Mouse (Mus musculus): Measurements from ENCODE around the gene Sat1. TPM values are rescaled to one million over a fixed set of nuclear protein-coding genes. Genes with fewer than 3 reads are reported as not detected.

Sat1 gene
- polyA plus RNA-seq, 1 experiment from 2014 or later = 89.9 TPM

GRCm38 (mm10) chrX:155201799-155202198, 14.4 kb downstream of the Sat1 start:
- H3K9me3 ChIP-seq = no peaks in the 10 kb centered on the region
- no peaks in the 10 kb centered on the region for H3K27me3 ChIP-seq (replicated peaks)
- H3K27ac ChIP-seq (replicated peaks) = no peak overlapping the region
- no peak overlapping the region for H3K4me2 ChIP-seq
- ATAC-seq (ENCODE audit: extremely low read depth, insufficient number of reproducible peaks, low FRiP score, low TSS enrichment) = no peak
- no peak overlapping the region for H3K9ac ChIP-seq
- 79% methylated on average over 1 of the region's 1 CpGs for WGBS
- H3K4me1 ChIP-seq = no peaks in the 10 kb centered on the region
- no peak overlapping the region for H3K4me3 ChIP-seq
- H3K36me3 ChIP-seq = no peaks in the 10 kb centered on the region

GRCm38 (mm10) chrX:155194979-155195378, 21.3 kb downstream of the Sat1 start:
- H3K4me3 ChIP-seq = no peak overlapping the region
- no peaks in the 10 kb centered on the region for H3K9me3 ChIP-seq
- no peaks in the 10 kb centered on the region for H3K27me3 ChIP-seq (replicated peaks)
- H3K4me2 ChIP-seq = no peak overlapping the region
- H3K36me3 ChIP-seq = no peaks in the 10 kb centered on the region
- ATAC-seq (ENCODE audit: extremely low read depth, insufficient number of reproducible peaks, low FRiP score, low TSS enrichment) = no peak
- no peak overlapping the region for H3K9ac ChIP-seq
- WGBS = 79% methylated on average over 4 of the region's 4 CpGs
- no peak overlapping the region for H3K27ac ChIP-seq (replicated peaks)
- no peaks in the 10 kb centered on the region for H3K4me1 ChIP-seq

- Histone ChIP-seq H3K27me3 (replicated peaks) (no peaks in the 10 kb centered on the region), H3K4me1 (no peaks in the 10 kb centered on the region), H3K9me3 (no peaks in the 10 kb centered on the region), H3K36me3 (no peaks in the 10 kb centered on the region), H3K4me3 (no peak overlapping the region), H3K4me2 (no peak overlapping the region), H3K9ac (no peak overlapping the region), H3K27ac (replicated peaks) (peak overlapping the region; percentile 38)
- no peak for ATAC-seq (ENCODE audit: extremely low read depth, insufficient number of reproducible peaks, low FRiP score, low TSS enrichment)
- WGBS = 49% methylated on average over 5 of the region's 5 CpGs
Observed at GRCm38 (mm10) chrX:155193732-155194443, 22.4 kb downstream of the Sat1 start.

- Histone ChIP-seq H3K27me3 (replicated peaks) (no peaks in the 10 kb centered on the region), H3K36me3 (no peaks in the 10 kb centered on the region), H3K27ac (replicated peaks) (no peak overlapping the region), H3K9me3 (no peaks in the 10 kb centered on the region), H3K4me1 (no peaks in the 10 kb centered on the region), H3K9ac (no peak overlapping the region), H3K4me3 (no peak overlapping the region), H3K4me2 (no peak overlapping the region)
- 70% methylated on average over 4 of the region's 4 CpGs for WGBS
- ATAC-seq (ENCODE audit: extremely low read depth, insufficient number of reproducible peaks, low FRiP score, low TSS enrichment) = no peak
Observed at GRCm38 (mm10) chrX:155191941-155192340, 24.3 kb downstream of the Sat1 start.

GRCm38 (mm10) chrX:155177640-155178039, 38.6 kb downstream of the Sat1 start:
- Histone ChIP-seq H3K4me2 (no peak overlapping the region), H3K27me3 (replicated peaks) (no peaks in the 10 kb centered on the region), H3K9ac (no peak overlapping the region), H3K36me3 (no peaks in the 10 kb centered on the region), H3K4me1 (no peaks in the 10 kb centered on the region), H3K4me3 (no peak overlapping the region), H3K27ac (replicated peaks) (no peak overlapping the region), H3K9me3 (peaks cover 6% of the 10 kb centered on the region; the same call in 1 of the 2 replicates)
- WGBS = 47% methylated on average over 2 of the region's 2 CpGs
- ATAC-seq (ENCODE audit: extremely low read depth, insufficient number of reproducible peaks, low FRiP score, low TSS enrichment) = no peak

- Histone ChIP-seq H3K4me1 (no peaks in the 10 kb centered on the region), H3K27me3 (replicated peaks) (no peaks in the 10 kb centered on the region), H3K9ac (no peak overlapping the region), H3K4me2 (no peak overlapping the region), H3K36me3 (no peaks in the 10 kb centered on the region), H3K4me3 (no peak overlapping the region), H3K27ac (replicated peaks) (no peak overlapping the region), H3K9me3 (peaks cover 6% of the 10 kb centered on the region; the same call in 1 of the 2 replicates)
- no peak for ATAC-seq (ENCODE audit: extremely low read depth, insufficient number of reproducible peaks, low FRiP score, low TSS enrichment)
- 80% methylated on average over 2 of the region's 2 CpGs for whole genome bisulfite sequencing
Observed at GRCm38 (mm10) chrX:155177230-155177629, 39.0 kb downstream of the Sat1 start.

GRCm38 (mm10) chrX:155175568-155175967, 40.7 kb downstream of the Sat1 start:
- no peak overlapping the region for H3K27ac ChIP-seq (replicated peaks)
- no peaks in the 10 kb centered on the region for H3K4me1 ChIP-seq
- no peak overlapping the region for H3K4me3 ChIP-seq
- H3K4me2 ChIP-seq = no peak overlapping the region
- no peaks in the 10 kb centered on the region for H3K27me3 ChIP-seq (replicated peaks)
- H3K9me3 ChIP-seq = peaks cover 6% of the 10 kb centered on the region; the same call in 1 of the 2 replicates
- no peaks in the 10 kb centered on the region for H3K36me3 ChIP-seq
- WGBS = 59% methylated on average over 4 of the region's 4 CpGs
- H3K9ac ChIP-seq = no peak overlapping the region
- no peak for ATAC-seq (ENCODE audit: extremely low read depth, insufficient number of reproducible peaks, low FRiP score, low TSS enrichment)

GRCm38 (mm10) chrX:155172310-155172709, 43.9 kb downstream of the Sat1 start:
- no peak overlapping the region for H3K4me2 ChIP-seq
- no peak overlapping the region for H3K9ac ChIP-seq
- no peak overlapping the region for H3K27ac ChIP-seq (replicated peaks)
- H3K9me3 ChIP-seq = peaks cover 6% of the 10 kb centered on the region; the same call in 1 of the 2 replicates
- H3K4me1 ChIP-seq = no peaks in the 10 kb centered on the region
- H3K36me3 ChIP-seq = no peaks in the 10 kb centered on the region
- H3K27me3 ChIP-seq (replicated peaks) = no peaks in the 10 kb centered on the region
- ATAC-seq (ENCODE audit: extremely low read depth, insufficient number of reproducible peaks, low FRiP score, low TSS enrichment) = no peak
- H3K4me3 ChIP-seq = no peak overlapping the region

GRCm38 (mm10) chrX:155171754-155172153, 44.5 kb downstream of the Sat1 start:
- Histone ChIP-seq H3K9ac (no peak overlapping the region), H3K4me3 (no peak overlapping the region), H3K4me2 (no peak overlapping the region), H3K9me3 (peaks cover 6% of the 10 kb centered on the region; the same call in 1 of the 2 replicates), H3K4me1 (no peaks in the 10 kb centered on the region), H3K27ac (replicated peaks) (no peak overlapping the region), H3K27me3 (replicated peaks) (no peaks in the 10 kb centered on the region), H3K36me3 (no peaks in the 10 kb centered on the region)
- ATAC-seq (ENCODE audit: extremely low read depth, insufficient number of reproducible peaks, low FRiP score, low TSS enrichment) = no peak
- WGBS = 52% methylated on average over 1 of the region's 1 CpGs

- H3K27me3 ChIP-seq (replicated peaks) = no peaks in the 10 kb centered on the region
- no peak overlapping the region for H3K9ac ChIP-seq
- H3K4me1 ChIP-seq = no peaks in the 10 kb centered on the region
- H3K36me3 ChIP-seq = no peaks in the 10 kb centered on the region
- H3K4me3 ChIP-seq = no peak overlapping the region
- H3K4me2 ChIP-seq = no peak overlapping the region
- H3K9me3 ChIP-seq = peaks cover 6% of the 10 kb centered on the region; the same call in 1 of the 2 replicates
- 79% methylated on average over 8 of the region's 8 CpGs for WGBS
- H3K27ac ChIP-seq (replicated peaks) = no peak overlapping the region
- ATAC-seq (ENCODE audit: extremely low read depth, insufficient number of reproducible peaks, low FRiP score, low TSS enrichment) = no peak
Observed at GRCm38 (mm10) chrX:155169886-155170285, 46.4 kb downstream of the Sat1 start.

GRCm38 (mm10) chrX:155167667-155168066, 48.6 kb downstream of the Sat1 start:
- no peaks in the 10 kb centered on the region for H3K4me1 ChIP-seq
- no peak overlapping the region for H3K27ac ChIP-seq (replicated peaks)
- no peak overlapping the region for H3K4me3 ChIP-seq
- 88% methylated on average over 3 of the region's 3 CpGs for WGBS
- no peak for ATAC-seq (ENCODE audit: extremely low read depth, insufficient number of reproducible peaks, low FRiP score, low TSS enrichment)
- H3K9ac ChIP-seq = no peak overlapping the region
- no peaks in the 10 kb centered on the region for H3K36me3 ChIP-seq
- no peaks in the 10 kb centered on the region for H3K27me3 ChIP-seq (replicated peaks)
- no peak overlapping the region for H3K4me2 ChIP-seq
- H3K9me3 ChIP-seq = no peaks in the 10 kb centered on the region

- Histone ChIP-seq H3K36me3 (no peaks in the 10 kb centered on the region), H3K4me1 (no peaks in the 10 kb centered on the region), H3K27me3 (replicated peaks) (no peaks in the 10 kb centered on the region), H3K9ac (no peak overlapping the region), H3K4me3 (no peak overlapping the region), H3K4me2 (no peak overlapping the region), H3K9me3 (no peaks in the 10 kb centered on the region), H3K27ac (replicated peaks) (no peak overlapping the region)
- 66% methylated on average over 2 of the region's 2 CpGs for WGBS
- no peak for ATAC-seq (ENCODE audit: extremely low read depth, insufficient number of reproducible peaks, low FRiP score, low TSS enrichment)
Observed at GRCm38 (mm10) chrX:155166313-155166712, 49.9 kb downstream of the Sat1 start.

Measured in heart, embryonic 13.5 days (tissue).